Mouse (Mus musculus) heart, embryonic 14.5 days (tissue): ENCODE measurements at regions not wholly inside any gene's neighbourhood (a gene's known extent, or its start where the extent isn't known, plus 50 kb on each side); places are given as distances from the start of the nearest gene placed in this dataset.

Source experiments
- ATAC-seq: fragments of 200-750 bp; cut with Nextera tagmentation; 2 replicates; pipeline ENCODE4 v1.8.0; 2017; ENCODE audit warnings: low read depth, moderate TSS enrichment; ENCODE audit not compliant: insufficient number of reproducible peaks, insufficient read depth, low FRiP score
- H3K27ac ChIP-seq, 2 experiments: fragments of 200-500 bp in 1 of 2; fragments of 300-500 bp in 1 of 2; sonication (generic) in 1 of 2; replicated peaks in 1 of 2; 2 replicates each; pipeline ENCODE4 v1.5.1; 2012 to 2014; ENCODE audit warnings: low read depth in 2 of 2, low read length in 2 of 2, control low read depth in 1 of 2, mild to moderate bottlenecking in 1 of 2, mixed read lengths in 1 of 2; ENCODE audit not compliant: control insufficient read depth in 1 of 2, insufficient read depth in 1 of 2
- H3K27me3 ChIP-seq: fragments of 300-500 bp; sonication (generic); 2 replicates; pipeline ENCODE4 v1.6.1; 2014; ENCODE audit warnings: mild to moderate bottlenecking, low read length, control low read depth; ENCODE audit not compliant: control insufficient read depth, insufficient read depth
- H3K36me3 ChIP-seq: fragments of 300-500 bp; sonication (generic); 2 replicates; pipeline ENCODE4 v1.6.1; 2014; ENCODE audit warnings: mild to moderate bottlenecking, control low read depth, low read length, mixed read lengths; ENCODE audit not compliant: control insufficient read depth, insufficient read depth
- H3K4me1 ChIP-seq, 2 experiments: fragments of 200-500 bp in 1 of 2; fragments of 300-500 bp in 1 of 2; sonication (generic) in 1 of 2; 2 replicates each; pipeline ENCODE4 v1.6.1; 2012 to 2014; ENCODE audit warnings: low read length in 2 of 2, control low read depth in 1 of 2, mixed read lengths in 1 of 2; ENCODE audit not compliant: control insufficient read depth in 2 of 2, insufficient read depth in 2 of 2
- H3K4me2 ChIP-seq: fragments of 300-500 bp; sonication (generic); 2 replicates; pipeline ENCODE4 v1.6.1; 2014; ENCODE audit warnings: mild to moderate bottlenecking, low read length
- H3K4me3 ChIP-seq, 2 experiments: fragments of 200-500 bp in 1 of 2; fragments of 300-500 bp in 1 of 2; sonication (generic) in 1 of 2; 2 replicates each; pipeline ENCODE4 v1.5.1; 2012 to 2014; ENCODE audit warnings: low read length in 2 of 2, mild to moderate bottlenecking in 2 of 2, control low read depth in 1 of 2, low read depth in 1 of 2, moderate library complexity in 1 of 2; ENCODE audit not compliant: control insufficient read depth in 1 of 2, insufficient read depth in 1 of 2
- H3K9ac ChIP-seq: fragments of 300-500 bp; sonication (generic); 2 replicates; pipeline ENCODE4 v1.6.1; 2014; ENCODE audit warnings: mild to moderate bottlenecking, low read length
- H3K9me3 ChIP-seq: fragments of 300-500 bp; sonication (generic); 2 replicates; pipeline ENCODE4 v1.6.1; 2016; ENCODE audit warnings: low read length, control low read depth; ENCODE audit not compliant: control insufficient read depth
- WGBS: fragments of 180-500 bp; shearing (Covaris S2); extraction: QIAGEN DNeasy Blood & Tissue Kit; methylation state at CpG from one replicate; pipeline ENCODE4 v1.1.7; 2014; 5-methylcytosine and 5-hydroxymethylcytosine counted together

DNA sequence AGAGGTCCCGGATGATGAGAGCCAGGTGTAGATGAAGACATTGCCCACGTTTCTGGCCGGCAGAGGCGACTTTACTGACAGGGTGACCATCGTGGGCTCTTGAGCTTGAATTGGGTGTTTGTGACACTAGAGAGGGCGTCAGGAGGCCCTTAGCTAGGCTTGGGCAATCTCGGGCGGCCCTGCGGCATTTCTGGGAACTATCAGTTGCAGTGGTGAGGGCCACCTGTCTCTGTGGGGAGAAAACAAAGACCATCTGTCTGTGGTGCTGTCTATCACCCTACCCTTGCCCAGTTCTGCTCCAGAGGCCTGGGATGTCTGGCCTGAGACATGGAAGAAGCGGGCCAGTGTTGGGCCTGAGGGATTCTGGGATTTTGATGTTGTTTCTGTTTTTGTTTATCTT lies 66.2 kb upstream of the Slc6a6 start:
- Histone ChIP-seq H3K4me3 (no peak overlapping the region), H3K36me3 (no peaks in the 10 kb centered on the region), H3K9me3 (no peaks in the 10 kb centered on the region), H3K9ac (no peak overlapping the region; the same call in 1 of the 2 replicates), H3K4me2 (peak overlapping the region; percentile 52), H3K4me1 (peaks cover 23 to 28% of the 10 kb centered on the region in 2 experiments), H3K27me3 (no peaks in the 10 kb centered on the region), H3K27ac (peak overlapping the region; percentile 74 to 80)
- no peak for ATAC-seq
- WGBS: 34% methylated on average over 10 of the region's 10 CpGs

- Histone ChIP-seq H3K9ac (no peak overlapping the region), H3K4me2 (no peak overlapping the region), H3K4me1 (peaks cover 23 to 28% of the 10 kb centered on the region in 2 experiments), H3K27ac (no peak overlapping the region), H3K27me3 (no peaks in the 10 kb centered on the region), H3K36me3 (no peaks in the 10 kb centered on the region), H3K9me3 (0 out of 2 replicates have a peak, but pooled peaks cover 5% of the 10 kb centered on the region), H3K4me3 (no peak overlapping the region)
- no peak for ATAC-seq
- 91% methylated on average over 6 of the region's 6 CpGs for WGBS
Observed at GRCm38 (mm10) chr6:91619009-91619408, 64.8 kb upstream of the Slc6a6 start.

- WGBS: 49% methylated on average over 13 of the region's 13 CpGs
- Histone ChIP-seq H3K36me3 (no peaks in the 10 kb centered on the region), H3K4me3 (no peak overlapping the region), H3K9ac (no peak overlapping the region), H3K27ac (no peak overlapping the region), H3K4me1 (peaks cover 23 to 28% of the 10 kb centered on the region in 2 experiments), H3K9me3 (0 out of 2 replicates have a peak, but pooled peaks cover 5% of the 10 kb centered on the region), H3K27me3 (no peaks in the 10 kb centered on the region), H3K4me2 (no peak overlapping the region)
- no peak for ATAC-seq
Observed at GRCm38 (mm10) chr6:91619735-91620732, 63.8 kb upstream of the Slc6a6 start.

DNA sequence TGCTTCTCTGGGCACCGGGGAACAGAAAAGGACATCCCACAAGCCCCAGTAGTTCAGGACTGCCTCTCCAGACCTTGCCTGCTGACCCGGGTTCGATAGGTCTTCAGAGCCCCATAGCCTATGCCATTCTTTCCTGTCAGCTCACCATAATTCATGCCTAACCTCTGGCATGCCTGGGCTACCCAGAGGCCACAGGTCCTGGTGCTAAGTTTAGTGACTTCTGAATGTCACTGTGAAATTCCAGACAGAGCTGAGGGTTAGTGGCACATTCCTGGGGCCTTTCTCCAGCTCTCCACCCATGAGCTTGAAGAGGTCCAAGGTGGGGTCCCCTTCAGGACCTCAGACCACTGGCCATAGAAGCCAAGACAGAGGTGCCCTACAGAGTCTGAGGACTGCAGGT lies 62.4 kb upstream of the Slc6a6 start:
- Histone ChIP-seq H3K27me3 (no peaks in the 10 kb centered on the region), H3K9ac (no peak overlapping the region), H3K4me1 (peaks cover 23 to 28% of the 10 kb centered on the region in 2 experiments), H3K27ac (no peak overlapping the region), H3K4me2 (no peak overlapping the region), H3K4me3 (no peak overlapping the region), H3K36me3 (no peaks in the 10 kb centered on the region), H3K9me3 (0 out of 2 replicates have a peak, but pooled peaks cover 5% of the 10 kb centered on the region)
- no peak for ATAC-seq
- 88% methylated on average over 3 of the region's 3 CpGs for WGBS

DNA sequence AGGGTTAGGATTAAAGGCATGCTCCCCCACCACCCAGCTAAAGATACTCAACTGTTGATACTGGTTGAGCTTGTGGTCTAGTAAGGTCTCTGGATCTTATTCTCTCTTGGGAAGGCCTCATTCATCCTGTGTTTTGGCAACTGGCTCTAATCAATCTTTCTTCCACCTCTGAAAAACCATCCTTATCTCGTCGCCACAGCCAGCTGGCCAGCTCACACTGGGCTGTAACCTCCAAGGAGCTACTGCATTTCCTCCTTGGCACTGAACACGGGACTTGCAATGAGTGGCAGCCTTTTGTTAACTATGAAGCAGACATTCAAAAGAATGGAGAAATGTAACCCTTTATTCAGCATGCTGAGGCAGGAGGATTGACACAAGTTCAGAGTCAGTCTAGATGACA lies 61.4 kb upstream of the Slc6a6 start:
- WGBS: 48% methylated on average over 3 of the region's 3 CpGs
- no peak overlapping the region for H3K9ac ChIP-seq
- no peaks in the 10 kb centered on the region for H3K27me3 ChIP-seq
- no peak overlapping the region for H3K4me2 ChIP-seq
- H3K4me1 ChIP-seq: peaks cover 18 to 24% of the 10 kb centered on the region in 2 experiments
- H3K36me3 ChIP-seq: no peaks in the 10 kb centered on the region
- H3K27ac ChIP-seq: no peak overlapping the region
- 0 out of 2 replicates have a peak, but pooled peaks cover 5% of the 10 kb centered on the region for H3K9me3 ChIP-seq
- no peak for ATAC-seq
- H3K4me3 ChIP-seq: no peak overlapping the region

DNA sequence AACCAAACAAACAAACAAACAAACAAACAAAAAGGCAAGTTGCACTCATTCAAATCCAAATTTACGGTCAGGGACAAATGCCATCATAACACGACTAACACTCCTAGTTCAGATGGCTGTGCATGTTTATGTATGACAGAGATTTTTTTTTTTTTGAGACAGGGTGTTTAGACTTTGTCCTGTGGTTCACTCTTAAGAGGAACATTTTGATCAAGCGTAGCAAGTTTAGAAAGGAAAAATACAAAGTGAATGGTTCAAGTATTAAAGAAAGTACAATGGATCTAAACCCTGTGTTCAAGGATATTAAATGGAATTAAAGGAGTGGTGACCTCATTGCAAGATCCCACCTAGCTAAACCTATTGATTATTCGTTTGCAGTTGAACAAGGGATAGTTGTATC lies 60.2 kb upstream of the Slc6a6 start:
- 89% methylated on average over 4 of the region's 4 CpGs for WGBS
- Histone ChIP-seq H3K4me2 (no peak overlapping the region), H3K9me3 (0 out of 2 replicates have a peak, but pooled peaks cover 5% of the 10 kb centered on the region), H3K4me3 (no peak overlapping the region), H3K4me1 (peaks cover 10 to 20% of the 10 kb centered on the region in 2 experiments), H3K36me3 (no peaks in the 10 kb centered on the region), H3K27me3 (no peaks in the 10 kb centered on the region), H3K9ac (no peak overlapping the region), H3K27ac (no peak overlapping the region)
- no peak for ATAC-seq

DNA sequence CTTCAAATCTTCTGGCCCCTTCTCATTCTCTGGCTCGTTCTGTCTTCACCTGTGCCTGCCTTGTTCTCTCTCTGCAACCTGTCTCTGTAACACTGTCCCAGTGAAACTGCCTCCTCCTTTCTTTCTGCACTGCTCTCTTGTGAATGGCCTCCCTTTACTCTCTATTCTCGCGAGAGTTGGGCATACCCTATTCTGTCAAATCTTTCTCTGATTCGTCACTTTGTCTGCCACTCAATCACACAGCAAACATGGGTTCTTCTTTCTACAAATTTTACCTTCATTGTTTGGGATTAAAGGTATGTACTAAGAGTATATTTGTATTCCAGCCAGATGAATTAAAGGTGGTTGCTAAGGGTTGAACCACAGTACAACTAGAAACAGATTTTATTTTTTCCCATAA lies 54.6 kb upstream of the Slc6a6 start:
- Histone ChIP-seq H3K36me3 (no peaks in the 10 kb centered on the region), H3K27me3 (0 out of 2 replicates have a peak, but pooled peaks cover 4% of the 10 kb centered on the region), H3K4me3 (no peak overlapping the region), H3K9me3 (peaks cover 4% of the 10 kb centered on the region; the same call in 1 of the 2 replicates), H3K9ac (no peak overlapping the region), H3K27ac (no peak overlapping the region), H3K4me2 (no peak overlapping the region), H3K4me1 (no peaks in the 10 kb centered on the region)
- no peak for ATAC-seq
- WGBS: 80% methylated on average over 4 of the region's 4 CpGs
